Mouse (Mus musculus) kidney, postnatal 0 days (tissue): ENCODE measurements around the gene Btbd2. TPM values are rescaled to one million over a fixed set of nuclear protein-coding genes. Genes with fewer than 3 reads are reported as not detected.

Experiments
- ATAC-seq: fragments of 200-750 bp; cut with Nextera tagmentation; replicated peaks from 2 replicates; pipeline ENCODE4 v1.8.0; 2017; ENCODE audit warnings: low read depth, moderate number of reproducible peaks, moderate TSS enrichment, moderate library complexity; ENCODE audit not compliant: low FRiP score
- DNase-seq: peaks from one replicate; pipeline ENCODE4 v3.0.0-alpha.2; 2016; ENCODE audit warnings: low spot score
- H3K27ac ChIP-seq: fragments of 300-500 bp; sonication (generic); 2 replicates; pipeline ENCODE4 v1.5.1; 2014; ENCODE audit warnings: mild to moderate bottlenecking
- H3K27me3 ChIP-seq: fragments of 300-500 bp; sonication (generic); 2 replicates; pipeline ENCODE4 v1.6.1; 2014; ENCODE audit warnings: low read length, mixed read lengths; ENCODE audit not compliant: insufficient read depth
- H3K36me3 ChIP-seq: fragments of 300-500 bp; sonication (generic); 2 replicates; pipeline ENCODE4 v1.6.1; 2014; ENCODE audit warnings: low read length, mixed read lengths; ENCODE audit not compliant: insufficient read depth
- H3K4me1 ChIP-seq: fragments of 300-500 bp; sonication (generic); replicated peaks from 2 replicates; pipeline ENCODE4 v1.6.1; 2014; ENCODE audit warnings: antibody characterized with exemption, low read length, mixed read lengths; ENCODE audit not compliant: insufficient read depth
- H3K4me2 ChIP-seq: fragments of 300-500 bp; sonication (generic); 2 replicates; pipeline ENCODE4 v1.6.1; 2014; ENCODE audit warnings: mild to moderate bottlenecking, low read length, moderate library complexity, mixed read lengths
- H3K4me3 ChIP-seq: fragments of 300-500 bp; sonication (generic); replicated peaks from 2 replicates; pipeline ENCODE4 v1.5.1; 2014; ENCODE audit warnings: low read depth, low read length
- H3K9ac ChIP-seq: fragments of 300-500 bp; sonication (generic); 2 replicates; pipeline ENCODE4 v1.6.1; 2014; ENCODE audit warnings: low read depth, low read length
- H3K9me3 ChIP-seq: fragments of 300-500 bp; sonication (generic); replicated peaks from 2 replicates; pipeline ENCODE4 v1.6.1; 2016; ENCODE audit warnings: low read length, inconsistent platforms, mixed read lengths
- CTCF ChIP-seq: IDR thresholded peaks from 2 replicates; pipeline ENCODE4 v1.5.1; 2016; ENCODE audit warnings: antibody characterized with exemption, low read depth, mild to moderate bottlenecking, moderate library complexity
- WGBS: fragments of 180-500 bp; shearing (Covaris S2); extraction: QIAGEN DNeasy Blood & Tissue Kit; methylation state at CpG from one replicate; pipeline ENCODE4 v1.1.7; 2014; 5-methylcytosine and 5-hydroxymethylcytosine counted together
- polyA plus RNA-seq: library from polyadenylated mRNA; unstranded; fragments of >200 nt; fragmentation: Nextera tagmentation; extraction: Ambion mirVana; gene quantifications from 2 replicates; pipeline ENCODE4 v1.2.1, GENCODE M21; 2015

The Btbd2 gene
- polyA plus RNA-seq, 1 experiment from 2014 or later = 62.7 TPM

DNA sequence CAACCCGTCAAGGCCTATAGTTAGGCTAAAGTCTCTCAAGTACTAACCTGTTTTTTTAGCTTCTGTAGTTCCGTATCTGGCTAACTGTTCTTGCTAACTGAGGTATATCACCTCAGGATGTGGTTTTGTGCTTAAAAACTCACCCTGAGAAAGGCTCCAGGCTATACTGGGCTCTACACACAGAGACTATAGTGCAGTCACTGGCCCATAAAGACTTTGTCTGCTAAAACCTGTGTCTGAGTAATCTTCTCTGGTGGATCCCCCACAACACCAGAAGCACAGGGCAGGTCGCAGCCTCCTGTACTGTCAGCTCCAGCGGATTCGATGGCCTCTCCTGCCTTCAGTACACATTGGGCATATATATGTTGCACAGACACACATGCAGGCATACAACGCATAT, 25.1 kb upstream of the Btbd2 start:
- Histone ChIP-seq H3K9me3 (no peaks in the 10 kb centered on the region), H3K27me3 (no peaks in the 10 kb centered on the region), H3K4me2 (no peak overlapping the region), H3K9ac (no peak overlapping the region), H3K36me3 (peaks cover 6% of the 10 kb centered on the region; the same call in 1 of the 2 replicates), H3K4me3 (no peak overlapping the region), H3K27ac (no peak overlapping the region), H3K4me1 (peaks cover 33% of the 10 kb centered on the region)
- WGBS = 93% methylated on average over 6 of the region's 6 CpGs
- ATAC-seq (no peak), DNase-seq (no peak)
- TF ChIP-seq CTCF = no peak

DNA sequence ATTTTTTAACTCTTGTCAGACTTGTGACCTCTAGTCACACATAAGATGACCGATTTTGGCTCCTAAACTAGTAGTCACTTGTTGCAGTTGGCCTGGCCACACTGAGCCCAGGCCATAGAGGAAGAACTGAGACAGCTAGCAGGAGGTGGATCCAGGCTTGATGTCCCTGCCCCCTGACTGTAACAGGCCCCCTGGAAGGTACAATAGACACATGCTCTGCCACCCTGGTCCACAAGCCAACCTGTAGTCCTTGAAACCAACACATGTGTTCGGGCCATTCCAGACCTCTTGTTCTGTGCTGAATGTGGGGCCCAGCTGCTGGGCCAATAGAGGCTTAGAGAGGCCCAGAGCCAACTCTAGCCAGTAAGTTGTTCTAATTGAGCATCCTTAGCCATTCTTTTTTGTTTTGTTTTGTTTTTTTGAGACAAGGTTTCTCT, 23.4 kb upstream of the Btbd2 start:
- Histone ChIP-seq H3K9me3 (no peaks in the 10 kb centered on the region), H3K4me1 (peaks cover 36% of the 10 kb centered on the region), H3K4me3 (no peak overlapping the region), H3K9ac (0 out of 2 replicates have a peak overlapping the region, but pooled peaks have one; percentile 19), H3K4me2 (no peak overlapping the region), H3K27me3 (no peaks in the 10 kb centered on the region), H3K27ac (peak overlapping the region; percentile 99), H3K36me3 (peaks cover 2% of the 10 kb centered on the region; the same call in 1 of the 2 replicates)
- ATAC-seq = no peak
- WGBS = 54% methylated on average over 2 of the region's 2 CpGs
- no peak for TF ChIP-seq CTCF
- DNase-seq = no peak

DNA sequence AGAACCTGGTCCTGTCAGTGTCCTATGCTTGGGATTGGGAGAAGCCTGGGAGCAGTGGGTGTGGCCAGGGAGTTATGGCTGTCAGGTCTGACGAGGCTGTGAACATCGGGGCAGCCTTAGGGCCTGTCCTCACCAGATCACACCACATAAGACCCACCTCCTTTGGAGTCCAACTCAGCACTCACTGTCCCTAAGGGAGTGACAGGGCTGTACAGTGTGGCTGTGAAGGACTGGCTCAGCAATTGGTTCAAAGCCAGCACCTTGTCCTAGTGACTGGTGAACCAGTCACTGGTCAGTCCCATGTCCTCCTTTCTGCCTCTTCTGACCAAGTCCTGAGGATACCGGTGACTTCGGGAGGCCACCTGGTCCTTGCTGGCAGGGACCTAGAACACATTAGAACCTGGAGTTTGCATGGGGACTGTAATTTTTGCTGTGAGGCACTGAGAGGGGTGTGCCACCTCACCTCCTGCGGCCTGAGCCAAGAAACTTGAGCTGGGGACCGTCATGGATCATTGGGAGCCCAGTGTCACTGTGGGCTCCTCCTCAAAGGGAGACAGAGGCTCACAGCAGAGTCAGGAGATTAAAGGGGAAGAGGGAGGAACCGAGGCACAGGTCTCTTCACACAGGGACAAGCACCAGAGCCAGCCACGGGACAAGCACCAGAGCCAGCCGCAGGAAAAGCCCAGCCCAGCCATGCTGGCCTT, 22.8 kb upstream of the Btbd2 start:
- Histone ChIP-seq H3K4me3 (no peak overlapping the region), H3K27ac (peak overlapping the region; percentile 99), H3K27me3 (no peaks in the 10 kb centered on the region), H3K9ac (0 out of 2 replicates have a peak overlapping the region, but pooled peaks have one; percentile 19), H3K9me3 (no peaks in the 10 kb centered on the region), H3K4me1 (peaks cover 40% of the 10 kb centered on the region), H3K36me3 (no peaks in the 10 kb centered on the region), H3K4me2 (no peak overlapping the region)
- TF ChIP-seq CTCF = no peak
- DNase-seq (peak; percentile 55), ATAC-seq (no peak)
- 25% methylated on average over 9 of the region's 9 CpGs for WGBS

DNA sequence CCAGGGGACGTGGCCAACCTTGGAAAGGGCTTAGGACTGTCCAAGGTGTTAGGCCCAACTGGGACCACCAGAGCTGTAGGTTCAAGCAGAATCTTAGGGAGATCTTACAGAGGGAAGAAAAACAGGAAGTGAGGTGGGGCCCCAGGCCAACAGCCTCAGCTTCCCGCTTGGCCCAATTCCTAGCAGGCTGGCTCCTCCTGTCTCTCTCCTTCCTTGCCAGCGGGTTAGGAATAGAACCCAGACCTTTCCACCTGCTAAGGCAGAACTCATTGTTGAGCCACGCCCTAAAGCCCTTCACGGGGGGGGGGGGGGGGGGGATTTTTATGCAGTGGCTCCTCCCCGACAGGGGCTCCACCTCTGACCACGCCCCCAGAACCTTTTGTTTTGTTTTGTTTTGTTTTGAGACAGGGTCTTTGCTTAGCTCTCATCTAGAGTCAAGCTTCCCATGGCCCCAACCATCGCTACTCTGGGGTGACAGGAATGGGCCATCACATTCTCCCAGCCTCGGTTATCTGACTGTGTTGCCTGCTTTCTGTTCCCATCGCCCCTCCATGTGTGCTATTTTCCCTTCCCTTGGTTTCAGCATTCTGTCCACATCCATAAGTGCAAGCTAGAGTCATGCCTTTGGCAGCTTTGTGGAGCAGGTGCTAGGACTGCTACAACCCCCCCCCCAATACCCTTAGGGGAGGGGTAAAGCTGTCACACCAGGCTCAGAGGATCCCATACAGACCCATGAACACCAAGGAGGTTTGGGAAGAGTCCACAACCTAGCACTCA, 21.9 kb upstream of the Btbd2 start:
- no peak; the same call in 1 of the 2 replicates for ATAC-seq
- H3K27ac ChIP-seq = peak overlapping the region; percentile 99
- H3K9me3 ChIP-seq = no peaks in the 10 kb centered on the region
- no peak overlapping the region for H3K9ac ChIP-seq
- no peaks in the 10 kb centered on the region for H3K36me3 ChIP-seq
- peak overlapping the region; percentile 0; the same call in 1 of the 2 replicates for H3K4me2 ChIP-seq
- peak; percentile 68 for DNase-seq
- no peaks in the 10 kb centered on the region for H3K27me3 ChIP-seq
- WGBS = 42% methylated on average over 9 of the region's 10 CpGs
- TF ChIP-seq CTCF = no peak
- H3K4me3 ChIP-seq = no peak overlapping the region
- H3K4me1 ChIP-seq = peaks cover 49% of the 10 kb centered on the region

DNA sequence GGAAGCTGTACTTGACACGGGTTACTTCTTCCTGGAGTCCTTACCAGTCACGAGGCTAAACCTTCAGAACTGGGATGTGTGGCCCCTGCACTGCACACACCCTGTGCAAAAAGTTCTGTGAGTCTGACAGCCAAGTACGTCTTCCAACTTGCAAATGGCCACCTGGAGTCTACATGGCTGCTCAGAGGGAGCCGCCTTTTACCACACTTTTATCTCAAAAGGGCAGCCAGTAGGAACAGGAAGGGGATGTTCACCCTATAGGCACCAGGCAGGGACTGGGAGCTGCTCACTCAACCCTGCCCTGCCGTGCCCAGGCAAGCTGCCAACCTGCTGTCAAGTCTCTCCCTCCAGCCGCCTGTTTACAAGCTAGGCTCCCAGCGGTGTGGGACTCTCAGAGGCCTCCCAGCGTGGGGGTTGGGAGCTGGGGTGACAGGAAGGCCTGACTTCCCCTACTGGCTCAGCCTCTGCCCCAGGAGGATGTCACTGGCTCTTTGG, 21.1 kb upstream of the Btbd2 start, which contains the start of gene Mknk2:
Gene Mknk2 (minus strand): TSS at position 171 of the 495 bp plus-strand sequence.
- peak; percentile 96 for DNase-seq
- Histone ChIP-seq H3K4me2 (peak within 1 kb of the TSS; percentile 74), H3K27me3 (no peaks in the 10 kb centered on the region), H3K27ac (peak within 1 kb of the TSS; percentile 99), H3K4me1 (peaks cover 57% of the 10 kb centered on the region), H3K4me3 (peak within 1 kb of the TSS; percentile 43), H3K9ac (peak within 1 kb of the TSS; percentile 78), H3K36me3 (0 out of 2 replicates have a peak, but pooled peaks cover 5% of the 10 kb centered on the region), H3K9me3 (no peaks in the 10 kb centered on the region)
- WGBS = 3% methylated on average over 8 of the region's 8 CpGs
- ATAC-seq = peak; percentile 67
- TF ChIP-seq CTCF = no peak

DNA sequence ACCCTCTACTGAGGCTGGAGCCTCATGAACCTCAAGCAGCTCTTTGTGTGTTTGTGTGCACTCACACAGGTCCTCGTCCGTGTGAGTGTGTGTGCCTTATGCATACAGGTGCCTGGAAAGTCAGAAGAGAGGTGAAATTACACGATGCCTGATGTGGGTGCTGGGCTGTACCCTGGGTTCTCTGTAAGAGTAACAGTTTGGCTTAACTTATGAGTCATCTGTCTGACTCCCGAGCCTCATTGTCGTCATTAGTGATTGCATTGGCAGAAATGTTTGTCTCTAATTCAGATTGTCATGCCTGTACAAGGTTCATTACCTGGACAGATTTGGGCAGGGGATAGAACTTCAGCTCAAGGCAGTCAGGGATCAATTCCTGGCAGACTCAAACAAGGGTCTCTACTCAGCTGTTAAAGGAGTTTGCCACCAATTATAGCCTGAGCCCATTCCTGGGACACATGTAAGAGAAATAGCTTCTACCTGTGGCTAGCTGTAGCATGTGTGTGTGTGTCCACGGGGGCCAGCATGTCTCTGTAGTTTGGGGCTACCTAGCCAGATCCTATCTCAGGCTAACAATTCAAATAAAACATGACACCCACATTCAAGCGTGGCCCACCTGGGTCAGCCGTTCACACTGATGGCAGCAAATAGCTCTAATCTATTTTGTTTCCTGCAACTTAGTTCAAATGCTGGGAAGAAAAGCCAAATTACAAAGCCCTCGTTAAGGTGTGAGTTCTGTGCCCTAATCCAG, 20.4 kb upstream of the Btbd2 start:
- Histone ChIP-seq H3K36me3 (peaks cover 11% of the 10 kb centered on the region; the same call in 1 of the 2 replicates), H3K27ac (peak overlapping the region; percentile 99), H3K9ac (peak overlapping the region; percentile 78), H3K4me1 (peaks cover 64% of the 10 kb centered on the region), H3K4me3 (peak overlapping the region; percentile 43), H3K27me3 (no peaks in the 10 kb centered on the region), H3K9me3 (no peaks in the 10 kb centered on the region), H3K4me2 (peak overlapping the region; percentile 74)
- no peak for ATAC-seq
- WGBS = 17% methylated on average over 9 of the region's 9 CpGs
- DNase-seq = no peak
- no peak for TF ChIP-seq CTCF
